Mouse (Mus musculus) embryonic facial prominence, embryonic 14.5 days (tissue): ENCODE data around the gene Mgat1. TPM values are rescaled to one million over a fixed set of nuclear protein-coding genes. Genes with fewer than 3 reads are reported as not detected.

Experiments
- polyA plus RNA-seq: library from polyadenylated mRNA; unstranded; fragments of >200 nt; fragmentation: Nextera tagmentation; extraction: Ambion mirVana; gene quantifications from 2 replicates; pipeline ENCODE4 v1.2.1, GENCODE M21; 2014

Gene Mgat1
- polyA plus RNA-seq, 1 experiment from 2014 or later, result 67.3 TPM

Other genes with a start within 250 kb of the Mgat1 start
- 0.59 and 0.81 TPM in 2 replicates for gene 9930111J21Rik2, start 192.9 kb upstream of the Mgat1 start, polyA plus RNA-seq
- 0.11 and 0.28 TPM in 2 replicates for gene Tgtp2, start 180.0 kb upstream of the Mgat1 start, polyA plus RNA-seq
- gene Ifi47, start 167.6 kb upstream of the Mgat1 start, polyA plus RNA-seq, result 1.8 and 2.4 TPM in 2 replicates
- gene Olfr1396, start 129.3 kb upstream of the Mgat1 start, polyA plus RNA-seq, result 0.08 and 0.46 TPM in 2 replicates
- 0.10 and 0.35 TPM in 2 replicates for gene Olfr1395, start 101.9 kb upstream of the Mgat1 start, polyA plus RNA-seq
- not detected in 2 replicates for gene Olfr1394, start 89.8 kb upstream of the Mgat1 start, polyA plus RNA-seq
- 1.5 and 2.3 TPM in 2 replicates for gene Btnl9, start 57.0 kb upstream of the Mgat1 start, polyA plus RNA-seq
- 40.4 and 42.0 TPM in 2 replicates for gene Zfp62, start 40.9 kb upstream of the Mgat1 start, polyA plus RNA-seq
- 0.10 TPM in 1 of 2 replicates, not detected in the other for gene Olfr1393, start 34.1 kb downstream of the Mgat1 start, polyA plus RNA-seq
- 0.07 TPM in 1 of 2 replicates, not detected in the other for gene Olfr1392, start 41.1 kb downstream of the Mgat1 start, polyA plus RNA-seq
- gene Olfr10, start 60.5 kb downstream of the Mgat1 start, polyA plus RNA-seq, result not detected in 2 replicates
- gene Olfr1391, start 78.6 kb downstream of the Mgat1 start, polyA plus RNA-seq, result not detected in 2 replicates
- gene Olfr1390, start 91.0 kb downstream of the Mgat1 start, polyA plus RNA-seq, result not detected in 2 replicates
- 0.05 TPM in 1 of 2 replicates, not detected in the other for gene Olfr1389, start 178.9 kb downstream of the Mgat1 start, polyA plus RNA-seq
- 0.09 and 0.11 TPM in 2 replicates for gene Olfr1388, start 192.4 kb downstream of the Mgat1 start, polyA plus RNA-seq
- gene Olfr1387, start 211.2 kb downstream of the Mgat1 start, polyA plus RNA-seq, result 0.07 TPM in 1 of 2 replicates, not detected in the other
- gene Olfr1386, start 220.9 kb downstream of the Mgat1 start, polyA plus RNA-seq, result 0.09 and 0.18 TPM in 2 replicates
- 0.07 TPM in 1 of 2 replicates, not detected in the other for gene Olfr1385, start 244.9 kb downstream of the Mgat1 start, polyA plus RNA-seq